Mouse (Mus musculus): ENCODE data around the gene Tfap2d.

The Tfap2d gene

GRCm38 (mm10) chr1:19210215-19211032 is 107.6 kb downstream of the Tfap2d start:
- DNase-seq (ENCODE audit: low read depth, low spot score) = no peak

- no peak for DNase-seq (ENCODE audit: low read depth, low spot score)
Observed at GRCm38 (mm10) chr1:19211033-19211405, 108.2 kb downstream of the Tfap2d start.

- DNase-seq (ENCODE audit: low read depth, low spot score) = no peak
Observed at GRCm38 (mm10) chr1:19211546-19212154, 108.8 kb downstream of the Tfap2d start.

- no peak for DNase-seq (ENCODE audit: low read depth, low spot score)
Observed at GRCm38 (mm10) chr1:19212691-19213090, 109.9 kb downstream of the Tfap2d start.

- no peak for DNase-seq (ENCODE audit: low read depth, low spot score)
Observed at GRCm38 (mm10) chr1:19213171-19213570, 110.3 kb downstream of the Tfap2d start.

GRCm38 (mm10) chr1:19213851-19214395 is 111.1 kb downstream of the Tfap2d start:
- no peak for DNase-seq (ENCODE audit: low read depth, low spot score)

Data from retina, adult 2 months (tissue).